Mouse (Mus musculus) layer of hippocampus, postnatal 25 days (tissue): ENCODE data around the gene Zfp747. TPM values are rescaled to one million over a fixed set of nuclear protein-coding genes. Genes with fewer than 3 reads are reported as not detected.
"Not testable (repeated sequence)": the region's sequence is repeated elsewhere in the genome, so short reads cannot be mapped to it uniquely, and the experiment has no call there.

Source experiments
- DNase-seq, 2 experiments: peaks; one replicate each; pipeline ENCODE4 v3.0.0; 2022; ENCODE audit warnings: mixed read lengths in 2 of 2, low spot score in 1 of 2; ENCODE audit errors: extremely low spot score in 1 of 2
- total RNA-seq, 2 experiments: library from RNA; stranded (reverse); gene quantifications; 2 replicates each; pipeline ENCODE4 v1.2.3; 2021

The Zfp747 gene
- 1 to 10 TPM; 6.0 to 6.3 TPM for total RNA-seq

GRCm38 (mm10) chr7:127375271-127376245 is at the start of gene Zfp747:
Gene Zfp747, minus strand, starts transcription at chr7:127376050.
- DNase-seq: peak; percentile 74 to 88

GRCm38 (mm10) chr7:127425291-127425690 is 49.4 kb upstream of the Zfp747 start:
- no peak for DNase-seq

GRCm38 (mm10) chr7:127422247-127422646 is 46.4 kb upstream of the Zfp747 start:
- DNase-seq: peak in 1 of 2 experiments; percentile 33

- DNase-seq: peak; percentile 88 to 90
Measured at GRCm38 (mm10) chr7:127421388-127422191, 45.7 kb upstream of the Zfp747 start, which contains the start of gene Zfp688. Gene Zfp688, minus strand, starts transcription at chr7:127422068.

GRCm38 (mm10) chr7:127411418-127411817 is 35.6 kb upstream of the Zfp747 start:
- no peak for DNase-seq

- peak; percentile 70 to 85 for DNase-seq
Measured at GRCm38 (mm10) chr7:127406002-127406987, 30.4 kb upstream of the Zfp747 start, which contains the start of gene Zfp764. Gene Zfp764, minus strand, starts transcription at chr7:127406822.

GRCm38 (mm10) chr7:127404101-127404500 is 28.3 kb upstream of the Zfp747 start:
- not testable (repeated sequence) for DNase-seq

- no peak for DNase-seq
Measured at GRCm38 (mm10) chr7:127402980-127403379, 27.1 kb upstream of the Zfp747 start.

GRCm38 (mm10) chr7:127400355-127400754 is 24.5 kb upstream of the Zfp747 start:
- no peak for DNase-seq

- no peak for DNase-seq
Measured at GRCm38 (mm10) chr7:127393944-127394333, 18.1 kb upstream of the Zfp747 start.

GRCm38 (mm10) chr7:127393157-127393943 is 17.5 kb upstream of the Zfp747 start, which contains the start of gene E430018J23Rik:
Gene E430018J23Rik, minus strand, starts transcription at chr7:127393629.
- peak; percentile 81 to 91 for DNase-seq

GRCm38 (mm10) chr7:127392251-127392824 is 16.5 kb upstream of the Zfp747 start:
- DNase-seq: no peak

GRCm38 (mm10) chr7:127391538-127391937 is 15.7 kb upstream of the Zfp747 start:
- DNase-seq: no peak

GRCm38 (mm10) chr7:127390306-127390705 is 14.5 kb upstream of the Zfp747 start:
- DNase-seq: no peak

GRCm38 (mm10) chr7:127388201-127388600 is 12.4 kb upstream of the Zfp747 start:
- DNase-seq: not testable (repeated sequence)

- DNase-seq: peak; percentile 59 to 90
Measured at GRCm38 (mm10) chr7:127386641-127387392, 11.0 kb upstream of the Zfp747 start, which contains the start of gene 9130019O22Rik. Gene 9130019O22Rik, minus strand, starts transcription at chr7:127387166.

- not testable (repeated sequence) for DNase-seq
Measured at GRCm38 (mm10) chr7:127385560-127385959, 9.7 kb upstream of the Zfp747 start.
